Mouse (Mus musculus): ENCODE data around the gene Oas1d. TPM values are rescaled to one million over a fixed set of nuclear protein-coding genes. Genes with fewer than 3 reads are reported as not detected.
"Not testable (repeated sequence)": the region's sequence is repeated elsewhere in the genome, so short reads cannot be mapped to it uniquely, and the experiment has no call there.

Oas1d gene
- polyA plus RNA-seq, 1 experiment from 2014 or later, result 0.25 TPM

- H3K4me2 ChIP-seq (replicated peaks; ENCODE audit: low read depth); H3K4me1 ChIP-seq (replicated peaks; ENCODE audit: control insufficient read depth, insufficient read depth, low read length); H3K4me3 ChIP-seq (ENCODE audit: low read depth, low read length); H3K36me3 ChIP-seq (ENCODE audit: control insufficient read depth, insufficient read depth); H3K9me3 ChIP-seq (ENCODE audit: control insufficient read depth); ATAC-seq; H3K27me3 ChIP-seq (replicated peaks; ENCODE audit: control insufficient read depth, insufficient read depth, low read length); H3K27ac ChIP-seq (ENCODE audit: low read depth, low read length); H3K9ac ChIP-seq (ENCODE audit: low read depth, low read length): not testable (repeated sequence)
- WGBS, result 94% methylated on average over 6 of the region's 6 CpGs
Measured at GRCm38 (mm10) chr5:120881681-120882080, 32.7 kb upstream of the Oas1d start.

- H3K36me3 ChIP-seq (ENCODE audit: control insufficient read depth, insufficient read depth); H3K4me1 ChIP-seq (replicated peaks; ENCODE audit: control insufficient read depth, insufficient read depth, low read length); H3K27me3 ChIP-seq (replicated peaks; ENCODE audit: control insufficient read depth, insufficient read depth, low read length); H3K9me3 ChIP-seq (ENCODE audit: control insufficient read depth); H3K27ac ChIP-seq (ENCODE audit: low read depth, low read length); H3K9ac ChIP-seq (ENCODE audit: low read depth, low read length): not testable (repeated sequence)
- ATAC-seq, result peak; percentile 85
- Histone ChIP-seq H3K4me2 (replicated peaks; ENCODE audit: low read depth) (peak within 1 kb of the TSS; percentile 54), H3K4me3 (ENCODE audit: low read depth, low read length) (peak within 1 kb of the TSS; percentile 22)
- 4% methylated on average over 5 of the region's 9 CpGs for WGBS
Measured at GRCm38 (mm10) chr5:120887413-120887812, 26.9 kb upstream of the Oas1d start, which contains the start of gene Oas1g. TSS of gene Oas1g (minus strand) at chr5:120887613.

- Histone ChIP-seq H3K27me3 (replicated peaks; ENCODE audit: control insufficient read depth, insufficient read depth, low read length) (no peaks in the 10 kb centered on the region), H3K27ac (ENCODE audit: low read depth, low read length) (no peak overlapping the region), H3K4me1 (replicated peaks; ENCODE audit: control insufficient read depth, insufficient read depth, low read length) (no peaks in the 10 kb centered on the region), H3K4me2 (replicated peaks; ENCODE audit: low read depth) (peak overlapping the region; percentile 54; the same call in 1 of the 2 replicates), H3K36me3 (ENCODE audit: control insufficient read depth, insufficient read depth) (no peaks in the 10 kb centered on the region), H3K9me3 (ENCODE audit: control insufficient read depth) (no peaks in the 10 kb centered on the region), H3K9ac (ENCODE audit: low read depth, low read length) (no peak overlapping the region), H3K4me3 (ENCODE audit: low read depth, low read length) (peak overlapping the region; percentile 22; the same call in 1 of the 2 replicates)
- 37% methylated on average over 6 of the region's 6 CpGs for WGBS
- TF ChIP-seq CTCF (IDR thresholded peaks at IDR 0.05; ENCODE audit: low read depth), result no peak
- no peak for ATAC-seq
Measured at GRCm38 (mm10) chr5:120887831-120888230, 26.5 kb upstream of the Oas1d start.

GRCm38 (mm10) chr5:120888294-120888815 lies 26.0 kb upstream of the Oas1d start:
- not testable (repeated sequence) for H3K9ac ChIP-seq (ENCODE audit: low read depth, low read length); ATAC-seq; H3K36me3 ChIP-seq (ENCODE audit: control insufficient read depth, insufficient read depth); H3K27ac ChIP-seq (ENCODE audit: low read depth, low read length); H3K9me3 ChIP-seq (ENCODE audit: control insufficient read depth); H3K27me3 ChIP-seq (replicated peaks; ENCODE audit: control insufficient read depth, insufficient read depth, low read length); H3K4me1 ChIP-seq (replicated peaks; ENCODE audit: control insufficient read depth, insufficient read depth, low read length); H3K4me3 ChIP-seq (ENCODE audit: low read depth, low read length); H3K4me2 ChIP-seq (replicated peaks; ENCODE audit: low read depth)
- 42% methylated on average over 4 of the region's 4 CpGs for WGBS

- WGBS, result 89% methylated on average over 2 of the region's 2 CpGs
- H3K27ac ChIP-seq (ENCODE audit: low read depth, low read length), result no peak overlapping the region
- H3K9ac ChIP-seq (ENCODE audit: low read depth, low read length), result no peak overlapping the region
- TF ChIP-seq CTCF (IDR thresholded peaks at IDR 0.05; ENCODE audit: low read depth), result no peak
- H3K4me2 ChIP-seq (replicated peaks; ENCODE audit: low read depth), result no peak overlapping the region
- no peaks in the 10 kb centered on the region for H3K27me3 ChIP-seq (replicated peaks; ENCODE audit: control insufficient read depth, insufficient read depth, low read length)
- ATAC-seq, result no peak
- H3K4me1 ChIP-seq (replicated peaks; ENCODE audit: control insufficient read depth, insufficient read depth, low read length), result no peaks in the 10 kb centered on the region
- H3K4me3 ChIP-seq (ENCODE audit: low read depth, low read length), result no peak overlapping the region
- H3K9me3 ChIP-seq (ENCODE audit: control insufficient read depth), result no peaks in the 10 kb centered on the region
- H3K36me3 ChIP-seq (ENCODE audit: control insufficient read depth, insufficient read depth), result no peaks in the 10 kb centered on the region
Measured at GRCm38 (mm10) chr5:120890026-120890425, 24.3 kb upstream of the Oas1d start.

- Histone ChIP-seq H3K27ac (ENCODE audit: low read depth, low read length) (no peak overlapping the region), H3K9me3 (ENCODE audit: control insufficient read depth) (no peaks in the 10 kb centered on the region), H3K9ac (ENCODE audit: low read depth, low read length) (no peak overlapping the region), H3K36me3 (ENCODE audit: control insufficient read depth, insufficient read depth) (no peaks in the 10 kb centered on the region), H3K4me1 (replicated peaks; ENCODE audit: control insufficient read depth, insufficient read depth, low read length) (no peaks in the 10 kb centered on the region), H3K4me3 (ENCODE audit: low read depth, low read length) (no peak overlapping the region), H3K4me2 (replicated peaks; ENCODE audit: low read depth) (no peak overlapping the region), H3K27me3 (replicated peaks; ENCODE audit: control insufficient read depth, insufficient read depth, low read length) (no peaks in the 10 kb centered on the region)
- ATAC-seq, result no peak
- WGBS, result 49% methylated on average over 3 of the region's 3 CpGs
- TF ChIP-seq CTCF (IDR thresholded peaks at IDR 0.05; ENCODE audit: low read depth), result no peak
Measured at GRCm38 (mm10) chr5:120890991-120891390, 23.3 kb upstream of the Oas1d start.

- H3K4me1 ChIP-seq (replicated peaks; ENCODE audit: control insufficient read depth, insufficient read depth, low read length); H3K36me3 ChIP-seq (ENCODE audit: control insufficient read depth, insufficient read depth); H3K27ac ChIP-seq (ENCODE audit: low read depth, low read length); H3K27me3 ChIP-seq (replicated peaks; ENCODE audit: control insufficient read depth, insufficient read depth, low read length); ATAC-seq; H3K4me2 ChIP-seq (replicated peaks; ENCODE audit: low read depth); H3K4me3 ChIP-seq (ENCODE audit: low read depth, low read length); H3K9ac ChIP-seq (ENCODE audit: low read depth, low read length); H3K9me3 ChIP-seq (ENCODE audit: control insufficient read depth): not testable (repeated sequence)
- 67% methylated on average over 2 of the region's 2 CpGs for WGBS
Measured at GRCm38 (mm10) chr5:120891566-120892242, 22.6 kb upstream of the Oas1d start.

Data from intestine, postnatal 0 days (tissue).